Mouse (Mus musculus) hindbrain, embryonic 14.5 days (tissue): ENCODE measurements around the gene Myo19. TPM values are rescaled to one million over a fixed set of nuclear protein-coding genes. Genes with fewer than 3 reads are reported as not detected.

Experiments
- ATAC-seq: fragments of 200-750 bp; cut with Nextera tagmentation; 2 replicates; pipeline ENCODE4 v1.8.0; 2017; ENCODE audit warnings: moderate number of reproducible peaks, mild to moderate bottlenecking, moderate TSS enrichment, moderate library complexity; ENCODE audit not compliant: low FRiP score
- DNase-seq: peaks from one replicate; pipeline ENCODE4 v3.0.0-alpha.2; 2015; ENCODE audit warnings: low spot score
- H3K27ac ChIP-seq: fragments of 300-500 bp; sonication (generic); 2 replicates; pipeline ENCODE4 v1.5.1; 2014; ENCODE audit warnings: mild to moderate bottlenecking, moderate library complexity
- H3K27me3 ChIP-seq: fragments of 300-500 bp; sonication (generic); 2 replicates; pipeline ENCODE4 v1.6.1; 2014; ENCODE audit warnings: mild to moderate bottlenecking, low read length, mixed read lengths; ENCODE audit not compliant: control insufficient read depth, insufficient read depth
- H3K36me3 ChIP-seq: fragments of 300-500 bp; sonication (generic); replicated peaks from 2 replicates; pipeline ENCODE4 v1.6.1; 2014; ENCODE audit not compliant: control insufficient read depth, insufficient read depth
- H3K4me1 ChIP-seq: fragments of 300-500 bp; sonication (generic); replicated peaks from 2 replicates; pipeline ENCODE4 v1.6.1; 2014; ENCODE audit warnings: antibody characterized with exemption, low read length, mixed read lengths; ENCODE audit not compliant: control insufficient read depth, insufficient read depth
- H3K4me2 ChIP-seq: fragments of 300-500 bp; sonication (generic); replicated peaks from 2 replicates; pipeline ENCODE4 v1.6.1; 2014; ENCODE audit warnings: mild to moderate bottlenecking, moderate library complexity
- H3K4me3 ChIP-seq: fragments of 300-500 bp; sonication (generic); replicated peaks from 2 replicates; pipeline ENCODE4 v1.5.1; 2014; ENCODE audit warnings: mild to moderate bottlenecking, low read length
- H3K9ac ChIP-seq: fragments of 300-500 bp; sonication (generic); 2 replicates; pipeline ENCODE4 v1.6.1; 2014
- H3K9me3 ChIP-seq: fragments of 300-500 bp; sonication (generic); 2 replicates; pipeline ENCODE4 v1.6.1; 2016; ENCODE audit warnings: low read length; ENCODE audit not compliant: control insufficient read depth
- WGBS: fragments of 180-500 bp; shearing (Covaris S2); extraction: QIAGEN DNeasy Blood & Tissue Kit; methylation state at CpG from one replicate; pipeline ENCODE4 v1.1.7; 2014; 5-methylcytosine and 5-hydroxymethylcytosine counted together
- polyA plus RNA-seq: library from polyadenylated mRNA; unstranded; fragments of >200 nt; fragmentation: Nextera tagmentation; extraction: Ambion mirVana; gene quantifications from 2 replicates; pipeline ENCODE4 v1.2.1, GENCODE M21; 2014

Gene Myo19
- polyA plus RNA-seq, 1 experiment from 2014 or later, result 6.0 TPM

GRCm38 (mm10) chr11:84880971-84881370, 1.0 kb downstream of the Myo19 start:
- peak overlapping the region; percentile 78 for H3K9ac ChIP-seq
- peak overlapping the region; percentile 86 for H3K27ac ChIP-seq
- H3K9me3 ChIP-seq, result no peaks in the 10 kb centered on the region
- WGBS, result 61% methylated on average over 9 of the region's 9 CpGs
- ATAC-seq, result no peak
- H3K4me1 ChIP-seq, result peaks cover 18% of the 10 kb centered on the region
- peak overlapping the region; percentile 74 for H3K4me3 ChIP-seq
- peaks cover 27% of the 10 kb centered on the region for H3K36me3 ChIP-seq
- no peaks in the 10 kb centered on the region for H3K27me3 ChIP-seq
- DNase-seq, result no peak
- H3K4me2 ChIP-seq, result peak overlapping the region; percentile 67

- Histone ChIP-seq H3K36me3 (peaks cover 40% of the 10 kb centered on the region), H3K4me1 (peaks cover 18% of the 10 kb centered on the region), H3K9ac (no peak overlapping the region), H3K27me3 (no peaks in the 10 kb centered on the region), H3K9me3 (no peaks in the 10 kb centered on the region), H3K27ac (no peak overlapping the region), H3K4me2 (no peak overlapping the region), H3K4me3 (no peak overlapping the region)
- 97% methylated on average over 7 of the region's 7 CpGs for WGBS
- DNase-seq (no peak), ATAC-seq (no peak)
Observed at GRCm38 (mm10) chr11:84882346-84882745, 2.4 kb downstream of the Myo19 start.

GRCm38 (mm10) chr11:84885238-84885637, 5.3 kb downstream of the Myo19 start:
- H3K27ac ChIP-seq, result no peak overlapping the region
- no peaks in the 10 kb centered on the region for H3K9me3 ChIP-seq
- H3K9ac ChIP-seq, result no peak overlapping the region
- WGBS, result 88% methylated on average over 4 of the region's 4 CpGs
- H3K4me3 ChIP-seq, result no peak overlapping the region
- no peak overlapping the region for H3K4me2 ChIP-seq
- no peak for ATAC-seq
- DNase-seq, result no peak
- no peaks in the 10 kb centered on the region for H3K27me3 ChIP-seq
- H3K4me1 ChIP-seq, result peaks cover 11% of the 10 kb centered on the region
- H3K36me3 ChIP-seq, result peaks cover 69% of the 10 kb centered on the region

DNA sequence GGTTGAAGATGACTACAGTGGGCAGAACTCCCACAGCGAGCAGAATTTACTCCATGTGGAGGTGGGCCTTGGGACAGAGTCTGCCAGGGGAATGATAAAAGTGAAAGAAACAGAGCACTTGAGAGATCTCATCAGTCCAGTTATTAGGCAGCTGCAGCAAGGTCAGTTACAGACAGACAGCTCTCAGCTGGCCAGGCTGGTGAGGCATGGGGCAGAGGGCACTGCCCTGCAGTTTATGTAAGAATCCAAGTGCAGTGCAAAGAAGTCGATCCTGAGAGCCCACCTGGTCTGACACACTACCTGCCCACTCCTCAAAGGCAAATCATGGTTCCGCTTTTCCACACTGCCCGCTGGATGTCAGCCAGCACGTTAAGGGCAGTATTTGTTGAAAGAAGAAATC, 6.3 kb downstream of the Myo19 start:
- Histone ChIP-seq H3K4me1 (peaks cover 4% of the 10 kb centered on the region), H3K4me3 (no peak overlapping the region), H3K9me3 (no peaks in the 10 kb centered on the region), H3K4me2 (no peak overlapping the region), H3K36me3 (peaks cover 77% of the 10 kb centered on the region), H3K27me3 (no peaks in the 10 kb centered on the region), H3K9ac (no peak overlapping the region), H3K27ac (no peak overlapping the region)
- WGBS, result 91% methylated on average over 5 of the region's 5 CpGs
- no peak for DNase-seq
- no peak for ATAC-seq

GRCm38 (mm10) chr11:84886767-84887511, 7.0 kb downstream of the Myo19 start:
- Histone ChIP-seq H3K9ac (no peak overlapping the region), H3K9me3 (no peaks in the 10 kb centered on the region), H3K4me3 (no peak overlapping the region), H3K4me2 (no peak overlapping the region), H3K27me3 (no peaks in the 10 kb centered on the region), H3K4me1 (no peaks in the 10 kb centered on the region), H3K36me3 (peaks cover 84% of the 10 kb centered on the region), H3K27ac (no peak overlapping the region)
- ATAC-seq (no peak), DNase-seq (no peak)
- WGBS, result 92% methylated on average over 11 of the region's 11 CpGs

DNA sequence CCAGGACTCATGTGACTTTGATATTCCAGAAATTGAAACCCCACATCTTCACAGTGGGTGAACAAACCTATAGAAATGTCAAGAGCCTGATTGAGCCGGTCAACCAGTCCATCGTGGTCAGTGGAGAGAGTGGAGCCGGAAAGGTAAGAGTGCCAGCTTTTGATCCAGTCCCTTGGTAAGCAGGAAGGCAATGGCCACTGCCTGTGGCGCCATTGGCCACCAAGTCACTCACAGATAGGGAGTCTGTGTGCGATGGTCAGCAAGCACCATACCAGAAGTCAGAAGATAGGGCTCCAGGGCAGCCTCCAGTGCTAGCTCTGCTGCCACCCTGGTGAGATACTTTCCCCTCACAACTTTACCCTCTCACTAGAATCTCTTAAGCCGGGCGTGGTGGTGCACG, 8.1 kb downstream of the Myo19 start:
- H3K9me3 ChIP-seq, result no peaks in the 10 kb centered on the region
- H3K9ac ChIP-seq, result no peak overlapping the region
- no peaks in the 10 kb centered on the region for H3K4me1 ChIP-seq
- no peak overlapping the region for H3K4me2 ChIP-seq
- no peak overlapping the region for H3K4me3 ChIP-seq
- no peak overlapping the region for H3K27ac ChIP-seq
- no peak for DNase-seq
- ATAC-seq, result no peak
- H3K36me3 ChIP-seq, result peaks cover 95% of the 10 kb centered on the region
- WGBS, result 98% methylated on average over 8 of the region's 8 CpGs
- no peaks in the 10 kb centered on the region for H3K27me3 ChIP-seq

- no peaks in the 10 kb centered on the region for H3K27me3 ChIP-seq
- no peak for ATAC-seq
- no peak overlapping the region for H3K4me3 ChIP-seq
- no peak overlapping the region for H3K4me2 ChIP-seq
- DNase-seq, result no peak
- no peaks in the 10 kb centered on the region for H3K4me1 ChIP-seq
- no peak overlapping the region for H3K27ac ChIP-seq
- H3K9ac ChIP-seq, result no peak overlapping the region
- no peaks in the 10 kb centered on the region for H3K9me3 ChIP-seq
- peaks cover 91% of the 10 kb centered on the region for H3K36me3 ChIP-seq
- 100% methylated on average over 2 of the region's 2 CpGs for WGBS
Observed at GRCm38 (mm10) chr11:84889492-84889891, 9.5 kb downstream of the Myo19 start.

- DNase-seq (no peak), ATAC-seq (no peak)
- Histone ChIP-seq H3K9ac (no peak overlapping the region), H3K27ac (no peak overlapping the region), H3K4me3 (no peak overlapping the region), H3K27me3 (no peaks in the 10 kb centered on the region), H3K36me3 (peaks cover 91% of the 10 kb centered on the region), H3K9me3 (no peaks in the 10 kb centered on the region), H3K4me2 (no peak overlapping the region), H3K4me1 (no peaks in the 10 kb centered on the region)
- WGBS, result 96% methylated on average over 7 of the region's 7 CpGs
Observed at GRCm38 (mm10) chr11:84891705-84892104, 11.8 kb downstream of the Myo19 start.

- H3K27ac ChIP-seq, result no peak overlapping the region
- no peak overlapping the region for H3K4me3 ChIP-seq
- ATAC-seq (no peak), DNase-seq (no peak)
- WGBS, result 96% methylated on average over 15 of the region's 15 CpGs
- no peaks in the 10 kb centered on the region for H3K27me3 ChIP-seq
- H3K9me3 ChIP-seq, result no peaks in the 10 kb centered on the region
- H3K4me1 ChIP-seq, result no peaks in the 10 kb centered on the region
- H3K36me3 ChIP-seq, result peaks cover 91% of the 10 kb centered on the region
- no peak overlapping the region for H3K4me2 ChIP-seq
- H3K9ac ChIP-seq, result no peak overlapping the region
Observed at GRCm38 (mm10) chr11:84893113-84893512, 13.2 kb downstream of the Myo19 start.
